Mouse (Mus musculus) intestine, embryonic 14.5 days (tissue): ENCODE data around the gene Slc35d3. TPM values are rescaled to one million over a fixed set of nuclear protein-coding genes. Genes with fewer than 3 reads are reported as not detected.

Experiments used
- ATAC-seq: fragments of 200-750 bp; cut with Nextera tagmentation; replicated peaks from 2 replicates; pipeline ENCODE4 v1.8.0; 2017; ENCODE audit warnings: low read depth, moderate number of reproducible peaks, moderate TSS enrichment, moderate library complexity; ENCODE audit not compliant: low FRiP score, low TSS enrichment
- DNase-seq: peaks from one replicate; pipeline ENCODE4 v3.0.0-alpha.2; 2018; ENCODE audit warnings: low spot score
- H3K27ac ChIP-seq: fragments of 300-500 bp; sonication (generic); 2 replicates; pipeline ENCODE4 v1.5.1; 2014; ENCODE audit warnings: low read depth, mild to moderate bottlenecking, control low read depth
- H3K27me3 ChIP-seq: fragments of 300-500 bp; sonication (generic); replicated peaks from 2 replicates; pipeline ENCODE4 v1.6.1; 2014; ENCODE audit warnings: low read length, control low read depth; ENCODE audit not compliant: control insufficient read depth, insufficient read depth
- H3K36me3 ChIP-seq: fragments of 300-500 bp; sonication (generic); 2 replicates; pipeline ENCODE4 v1.6.1; 2014; ENCODE audit warnings: low read length, control low read depth; ENCODE audit not compliant: control insufficient read depth, insufficient read depth
- H3K4me1 ChIP-seq: fragments of 300-500 bp; sonication (generic); replicated peaks from 2 replicates; pipeline ENCODE4 v1.6.1; 2014; ENCODE audit warnings: low read length, control low read depth, mixed read lengths; ENCODE audit not compliant: control insufficient read depth, insufficient read depth
- H3K4me2 ChIP-seq: fragments of 300-500 bp; sonication (generic); 2 replicates; pipeline ENCODE4 v1.6.1; 2014; ENCODE audit warnings: low read length
- H3K4me3 ChIP-seq: fragments of 300-500 bp; sonication (generic); 2 replicates; pipeline ENCODE4 v1.5.1; 2014; ENCODE audit warnings: low read depth, low read length, control low read depth, mixed read lengths
- H3K9ac ChIP-seq: fragments of 300-500 bp; sonication (generic); 2 replicates; pipeline ENCODE4 v1.6.1; 2014; ENCODE audit warnings: mild to moderate bottlenecking, low read length
- H3K9me3 ChIP-seq: fragments of 300-500 bp; sonication (generic); 2 replicates; pipeline ENCODE4 v1.6.1; 2016; ENCODE audit warnings: low read length, control low read depth; ENCODE audit not compliant: control insufficient read depth
- WGBS: fragments of 180-500 bp; shearing (Covaris S2); extraction: QIAGEN DNeasy Blood & Tissue Kit; methylation state at CpG from one replicate; pipeline ENCODE4 v1.1.7; 2014; 5-methylcytosine and 5-hydroxymethylcytosine counted together
- polyA plus RNA-seq: library from polyadenylated mRNA; unstranded; fragments of >200 nt; fragmentation: Nextera tagmentation; extraction: Ambion mirVana; gene quantifications from 2 replicates; pipeline ENCODE4 v1.2.1, GENCODE M21; 2014

Gene Slc35d3
- polyA plus RNA-seq, 1 experiment from 2014 or later: 0.65 TPM

GRCm38 (mm10) chr10:19879161-19879560 is 27.9 kb upstream of the Slc35d3 start:
- Histone ChIP-seq H3K4me2 (no peak overlapping the region), H3K4me3 (no peak overlapping the region), H3K27ac (no peak overlapping the region), H3K4me1 (no peaks in the 10 kb centered on the region), H3K9ac (no peak overlapping the region), H3K9me3 (no peaks in the 10 kb centered on the region), H3K27me3 (no peaks in the 10 kb centered on the region), H3K36me3 (no peaks in the 10 kb centered on the region)
- ATAC-seq (no peak), DNase-seq (no peak)
- 31% methylated on average over 6 of the region's 6 CpGs for WGBS

- DNase-seq (no peak), ATAC-seq (no peak)
- no peak overlapping the region for H3K27ac ChIP-seq
- H3K4me1 ChIP-seq: no peaks in the 10 kb centered on the region
- no peaks in the 10 kb centered on the region for H3K27me3 ChIP-seq
- H3K9ac ChIP-seq: no peak overlapping the region
- H3K36me3 ChIP-seq: no peaks in the 10 kb centered on the region
- no peak overlapping the region for H3K4me3 ChIP-seq
- no peak overlapping the region for H3K4me2 ChIP-seq
- 77% methylated on average over 9 of the region's 9 CpGs for WGBS
- no peaks in the 10 kb centered on the region for H3K9me3 ChIP-seq
Observed at GRCm38 (mm10) chr10:19877679-19878078, 26.4 kb upstream of the Slc35d3 start.

- Histone ChIP-seq H3K36me3 (no peaks in the 10 kb centered on the region), H3K27ac (no peak overlapping the region), H3K9me3 (no peaks in the 10 kb centered on the region), H3K4me2 (no peak overlapping the region; the same call in 1 of the 2 replicates), H3K9ac (no peak overlapping the region), H3K4me1 (no peaks in the 10 kb centered on the region), H3K27me3 (no peaks in the 10 kb centered on the region), H3K4me3 (no peak overlapping the region)
- no peak; the same call in 1 of the 2 replicates for ATAC-seq
- no peak for DNase-seq
- WGBS: 68% methylated on average over 8 of the region's 8 CpGs
Observed at GRCm38 (mm10) chr10:19877257-19877656, 26.0 kb upstream of the Slc35d3 start.

- Histone ChIP-seq H3K36me3 (no peaks in the 10 kb centered on the region), H3K4me1 (no peaks in the 10 kb centered on the region), H3K27me3 (no peaks in the 10 kb centered on the region), H3K4me3 (no peak overlapping the region), H3K9ac (no peak overlapping the region), H3K27ac (no peak overlapping the region), H3K9me3 (no peaks in the 10 kb centered on the region), H3K4me2 (no peak overlapping the region)
- DNase-seq: no peak
- WGBS: 62% methylated on average over 7 of the region's 7 CpGs
- no peak for ATAC-seq
Observed at GRCm38 (mm10) chr10:19876669-19877068, 25.4 kb upstream of the Slc35d3 start.

GRCm38 (mm10) chr10:19875346-19875745 is 24.1 kb upstream of the Slc35d3 start:
- WGBS: 78% methylated on average over 5 of the region's 5 CpGs
- no peaks in the 10 kb centered on the region for H3K36me3 ChIP-seq
- no peak overlapping the region for H3K4me3 ChIP-seq
- DNase-seq (no peak), ATAC-seq (no peak)
- no peak overlapping the region for H3K9ac ChIP-seq
- no peaks in the 10 kb centered on the region for H3K27me3 ChIP-seq
- no peaks in the 10 kb centered on the region for H3K4me1 ChIP-seq
- no peak overlapping the region for H3K4me2 ChIP-seq
- no peak overlapping the region for H3K27ac ChIP-seq
- no peaks in the 10 kb centered on the region for H3K9me3 ChIP-seq

GRCm38 (mm10) chr10:19855597-19856306 is 4.5 kb upstream of the Slc35d3 start:
- H3K27ac ChIP-seq: no peak overlapping the region
- no peak overlapping the region for H3K4me3 ChIP-seq
- no peak overlapping the region for H3K4me2 ChIP-seq
- no peak overlapping the region for H3K9ac ChIP-seq
- H3K27me3 ChIP-seq: peaks cover 37% of the 10 kb centered on the region
- no peaks in the 10 kb centered on the region for H3K36me3 ChIP-seq
- H3K9me3 ChIP-seq: no peaks in the 10 kb centered on the region
- WGBS: 90% methylated on average over 7 of the region's 7 CpGs
- ATAC-seq (no peak), DNase-seq (no peak)
- peaks cover 8% of the 10 kb centered on the region for H3K4me1 ChIP-seq

GRCm38 (mm10) chr10:19853609-19854008 is 2.4 kb upstream of the Slc35d3 start:
- ATAC-seq: no peak
- Histone ChIP-seq H3K9ac (no peak overlapping the region), H3K27ac (no peak overlapping the region), H3K27me3 (peaks cover 58% of the 10 kb centered on the region), H3K4me1 (peaks cover 8% of the 10 kb centered on the region), H3K4me3 (no peak overlapping the region), H3K9me3 (no peaks in the 10 kb centered on the region), H3K4me2 (no peak overlapping the region), H3K36me3 (no peaks in the 10 kb centered on the region)
- no peak for DNase-seq
- WGBS: 49% methylated on average over 2 of the region's 2 CpGs

GRCm38 (mm10) chr10:19852776-19853175 is 1.5 kb upstream of the Slc35d3 start:
- no peak for DNase-seq
- 27% methylated on average over 6 of the region's 6 CpGs for WGBS

GRCm38 (mm10) chr10:19850544-19850997 is 688 bp downstream of the Slc35d3 start:
- Histone ChIP-seq H3K4me3 (peak overlapping the region; percentile 51), H3K36me3 (no peaks in the 10 kb centered on the region), H3K27me3 (peaks cover 63% of the 10 kb centered on the region), H3K9me3 (no peaks in the 10 kb centered on the region), H3K9ac (0 out of 2 replicates have a peak overlapping the region, but pooled peaks have one; percentile 13), H3K4me2 (peak overlapping the region; percentile 99), H3K4me1 (peaks cover 8% of the 10 kb centered on the region), H3K27ac (no peak overlapping the region; the same call in 1 of the 2 replicates)
- ATAC-seq (peak; percentile 57), DNase-seq (peak; percentile 81)
- WGBS: 1% methylated on average over 36 of the region's 36 CpGs

More at GRCm38 (mm10) chr10:19852776-19853175, 1.5 kb upstream of the Slc35d3 start:
- Histone ChIP-seq H3K4me1 (peaks cover 8% of the 10 kb centered on the region), H3K27me3 (peaks cover 63% of the 10 kb centered on the region), H3K9me3 (no peaks in the 10 kb centered on the region), H3K27ac (no peak overlapping the region), H3K9ac (no peak overlapping the region), H3K4me3 (no peak overlapping the region), H3K36me3 (no peaks in the 10 kb centered on the region), H3K4me2 (no peak overlapping the region)
- ATAC-seq: no peak
